Mouse (Mus musculus): ENCODE measurements around the gene Gsdma2.

Gsdma2 gene

DNA sequence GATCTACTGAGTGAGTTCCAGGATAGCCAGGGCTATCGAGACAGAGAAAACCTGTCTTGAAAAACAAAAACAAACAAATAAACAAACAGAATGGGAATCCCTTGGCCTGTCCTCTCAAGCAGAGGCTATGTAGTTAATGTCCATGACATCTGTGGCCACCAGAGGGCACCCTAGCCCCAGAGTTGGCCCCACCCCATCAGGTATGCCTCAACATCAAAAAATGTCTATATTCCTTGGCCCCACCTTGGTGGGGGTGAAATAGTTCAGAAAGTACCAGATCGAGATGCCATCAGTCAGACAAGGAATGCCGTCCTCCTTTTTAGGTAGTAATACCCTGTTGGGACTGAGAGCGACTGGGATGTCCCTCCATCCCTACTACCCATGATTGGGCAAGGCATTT is 53.4 kb downstream of the Gsdma2 start:
- peak; percentile 71 to 79 for DNase-seq (ENCODE audit: low spot score in 2 of 2)

DNA sequence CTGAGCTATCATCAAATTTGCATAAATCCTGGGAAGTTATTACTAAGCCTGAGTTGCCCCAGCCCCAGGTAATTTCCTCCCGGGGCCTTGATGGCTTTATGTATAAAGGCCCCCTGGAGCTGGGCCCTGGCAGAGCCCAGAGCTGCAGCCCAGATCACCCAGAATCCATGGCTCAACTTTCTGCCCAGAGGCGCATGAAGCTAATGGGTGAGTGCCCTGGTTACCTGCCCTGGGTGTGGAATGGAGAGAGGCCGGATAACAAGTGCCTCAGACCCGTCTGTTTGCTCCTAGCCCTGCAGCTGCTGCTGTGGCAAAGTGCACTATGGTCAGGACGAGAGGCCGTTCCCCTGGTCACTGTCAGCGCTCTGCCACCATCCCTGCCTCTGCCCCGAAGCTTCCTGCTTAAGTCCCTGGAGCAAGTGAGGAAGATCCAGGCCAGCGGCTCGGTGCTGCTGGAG is 54.7 kb downstream of the Gsdma2 start, which contains the start of gene Csf3:
Gene Csf3, plus strand, starts transcription at position 51 of the 458 bp plus-strand sequence.
- DNase-seq (ENCODE audit: low spot score in 2 of 2) = no peak

DNA sequence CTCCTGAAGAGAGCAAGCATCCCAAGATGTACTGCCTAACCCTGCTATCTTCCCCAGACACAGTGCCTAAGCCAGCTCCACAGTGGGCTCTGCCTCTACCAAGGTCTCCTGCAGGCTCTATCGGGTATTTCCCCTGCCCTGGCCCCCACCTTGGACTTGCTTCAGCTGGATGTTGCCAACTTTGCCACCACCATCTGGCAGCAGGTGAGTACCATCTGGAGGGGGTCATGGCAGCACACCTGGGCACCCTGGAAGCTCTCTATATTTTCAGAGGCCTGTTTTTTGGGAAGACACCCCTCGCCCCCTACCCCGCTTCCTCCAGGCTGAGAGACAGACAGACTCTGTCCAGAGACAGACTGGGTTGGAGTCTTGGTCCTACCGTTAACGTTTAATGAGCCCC is 55.8 kb downstream of the Gsdma2 start:
- no peak for DNase-seq (ENCODE audit: low spot score in 2 of 2)

DNA sequence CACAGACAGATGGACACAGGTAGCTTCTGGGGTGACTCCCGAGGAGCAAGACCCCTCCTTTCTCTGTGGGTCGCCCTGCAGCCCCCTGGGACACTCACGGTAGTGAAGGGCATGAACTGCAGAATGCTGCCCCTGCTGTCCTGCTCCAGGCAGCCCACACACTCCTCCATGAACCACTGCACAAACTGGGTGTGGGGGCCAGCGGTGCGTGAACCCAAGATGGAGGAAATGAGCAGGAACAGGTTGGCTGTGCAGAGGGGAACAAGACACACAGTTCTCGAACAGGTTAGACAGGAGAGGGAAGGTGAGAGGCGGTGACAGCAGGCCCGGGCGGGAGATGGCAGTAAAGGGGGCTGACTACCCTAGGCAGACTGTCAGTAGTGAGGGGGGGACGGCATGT is 58.5 kb downstream of the Gsdma2 start:
- no peak for DNase-seq (ENCODE audit: low spot score in 2 of 2)

Measured in urinary bladder, postnatal 36 days (tissue).